Mouse (Mus musculus): Measurements from ENCODE around the gene Katnb1. TPM values are rescaled to one million over a fixed set of nuclear protein-coding genes. Genes with fewer than 3 reads are reported as not detected.

Katnb1 gene
- polyA plus RNA-seq (2015; fragmentation: Nextera tagmentation; extraction: Ambion mirVana) = 11.6 and 12.4 TPM in 2 replicates

GRCm38 (mm10) chr8:95080381-95081341, at the start of gene Katnb1:
Gene Katnb1 (plus strand): TSS chr8:95081186.
- H3K4me2 ChIP-seq (replicated peaks; ENCODE audit: low read depth) = peak within 1 kb of the TSS; percentile 81
- ATAC-seq (ENCODE audit: low FRiP score, low TSS enrichment) = peak; percentile 98
- DNase-seq (ENCODE audit: low spot score) = peak; percentile 97
- peak within 1 kb of the TSS; percentile 76 for H3K9ac ChIP-seq (ENCODE audit: low read length)
- H3K4me3 ChIP-seq (ENCODE audit: low read depth, low read length) = peak within 1 kb of the TSS; percentile 71
- H3K27ac ChIP-seq (replicated peaks) = peak within 1 kb of the TSS; percentile 73
- H3K4me1 ChIP-seq (replicated peaks; ENCODE audit: control insufficient read depth, insufficient read depth) = no peaks in the 10 kb centered on the region
- WGBS = under 1% methylated on average over 47 of the region's 47 CpGs
- H3K36me3 ChIP-seq (ENCODE audit: control insufficient read depth, insufficient read depth, low read length) = peaks cover 2% of the 10 kb centered on the region; the same call in 1 of the 2 replicates
- H3K9me3 ChIP-seq (ENCODE audit: control insufficient read depth, low read length) = no peaks in the 10 kb centered on the region
- H3K27me3 ChIP-seq (ENCODE audit: control insufficient read depth, insufficient read depth, low read length) = no peaks in the 10 kb centered on the region
- TF ChIP-seq EP300 (optimal IDR thresholded peaks at IDR 0.05) (peak; percentile 99), CTCF (IDR thresholded peaks at IDR 0.05; ENCODE audit: low read depth) (no peak)

- H3K4me2 ChIP-seq (replicated peaks; ENCODE audit: low read depth) = no peak overlapping the region
- DNase-seq (ENCODE audit: low spot score) = peak; percentile 44
- peak; percentile 67 for ATAC-seq (ENCODE audit: low FRiP score, low TSS enrichment)
- no peaks in the 10 kb centered on the region for H3K4me1 ChIP-seq (replicated peaks; ENCODE audit: control insufficient read depth, insufficient read depth)
- no peaks in the 10 kb centered on the region for H3K36me3 ChIP-seq (ENCODE audit: control insufficient read depth, insufficient read depth, low read length)
- H3K9me3 ChIP-seq (ENCODE audit: control insufficient read depth, low read length) = no peaks in the 10 kb centered on the region
- no peak for TF ChIP-seq CTCF (IDR thresholded peaks at IDR 0.05; ENCODE audit: low read depth)
- TF ChIP-seq EP300 (optimal IDR thresholded peaks at IDR 0.05) = no peak
- WGBS = 56% methylated on average over 7 of the region's 7 CpGs
- H3K4me3 ChIP-seq (ENCODE audit: low read depth, low read length) = no peak overlapping the region
- no peak overlapping the region for H3K9ac ChIP-seq (ENCODE audit: low read length)
- no peak overlapping the region for H3K27ac ChIP-seq (replicated peaks)
- H3K27me3 ChIP-seq (ENCODE audit: control insufficient read depth, insufficient read depth, low read length) = no peaks in the 10 kb centered on the region
Observed at GRCm38 (mm10) chr8:95037106-95037925, 43.7 kb upstream of the Katnb1 start.

GRCm38 (mm10) chr8:95041883-95042784, 38.9 kb upstream of the Katnb1 start:
- WGBS = 54% methylated on average over 6 of the region's 6 CpGs
- no peaks in the 10 kb centered on the region for H3K36me3 ChIP-seq (ENCODE audit: control insufficient read depth, insufficient read depth, low read length)
- no peak overlapping the region for H3K4me2 ChIP-seq (replicated peaks; ENCODE audit: low read depth)
- TF ChIP-seq EP300 (optimal IDR thresholded peaks at IDR 0.05) (no peak), CTCF (IDR thresholded peaks at IDR 0.05; ENCODE audit: low read depth) (no peak)
- no peaks in the 10 kb centered on the region for H3K9me3 ChIP-seq (ENCODE audit: control insufficient read depth, low read length)
- H3K4me1 ChIP-seq (replicated peaks; ENCODE audit: control insufficient read depth, insufficient read depth) = no peaks in the 10 kb centered on the region
- DNase-seq (ENCODE audit: low spot score) (no peak), ATAC-seq (ENCODE audit: low FRiP score, low TSS enrichment) (peak; percentile 55)
- no peaks in the 10 kb centered on the region for H3K27me3 ChIP-seq (ENCODE audit: control insufficient read depth, insufficient read depth, low read length)
- no peak overlapping the region for H3K27ac ChIP-seq (replicated peaks)
- H3K4me3 ChIP-seq (ENCODE audit: low read depth, low read length) = no peak overlapping the region
- H3K9ac ChIP-seq (ENCODE audit: low read length) = no peak overlapping the region

- H3K9me3 ChIP-seq (ENCODE audit: control insufficient read depth, low read length) = no peaks in the 10 kb centered on the region
- H3K4me3 ChIP-seq (ENCODE audit: low read depth, low read length) = no peak overlapping the region
- H3K4me1 ChIP-seq (replicated peaks; ENCODE audit: control insufficient read depth, insufficient read depth) = no peaks in the 10 kb centered on the region
- no peak overlapping the region for H3K27ac ChIP-seq (replicated peaks)
- no peaks in the 10 kb centered on the region for H3K27me3 ChIP-seq (ENCODE audit: control insufficient read depth, insufficient read depth, low read length)
- WGBS = 55% methylated on average over 4 of the region's 4 CpGs
- ATAC-seq (ENCODE audit: low FRiP score, low TSS enrichment) (no peak), DNase-seq (ENCODE audit: low spot score) (no peak)
- no peak overlapping the region for H3K4me2 ChIP-seq (replicated peaks; ENCODE audit: low read depth)
- H3K36me3 ChIP-seq (ENCODE audit: control insufficient read depth, insufficient read depth, low read length) = no peaks in the 10 kb centered on the region
- no peak overlapping the region for H3K9ac ChIP-seq (ENCODE audit: low read length)
- TF ChIP-seq CTCF (IDR thresholded peaks at IDR 0.05; ENCODE audit: low read depth) = no peak
- no peak for TF ChIP-seq EP300 (optimal IDR thresholded peaks at IDR 0.05)
Observed at GRCm38 (mm10) chr8:95044811-95045210, 36.2 kb upstream of the Katnb1 start.

- Histone ChIP-seq H3K36me3 (ENCODE audit: control insufficient read depth, insufficient read depth, low read length) (no peaks in the 10 kb centered on the region), H3K4me1 (replicated peaks; ENCODE audit: control insufficient read depth, insufficient read depth) (no peaks in the 10 kb centered on the region), H3K4me2 (replicated peaks; ENCODE audit: low read depth) (no peak overlapping the region), H3K27me3 (ENCODE audit: control insufficient read depth, insufficient read depth, low read length) (no peaks in the 10 kb centered on the region), H3K9me3 (ENCODE audit: control insufficient read depth, low read length) (no peaks in the 10 kb centered on the region), H3K9ac (ENCODE audit: low read length) (no peak overlapping the region), H3K27ac (replicated peaks) (no peak overlapping the region), H3K4me3 (ENCODE audit: low read depth, low read length) (no peak overlapping the region)
- TF ChIP-seq EP300 (optimal IDR thresholded peaks at IDR 0.05) = no peak
- TF ChIP-seq CTCF (IDR thresholded peaks at IDR 0.05; ENCODE audit: low read depth) = no peak
- DNase-seq (ENCODE audit: low spot score) (no peak), ATAC-seq (ENCODE audit: low FRiP score, low TSS enrichment) (no peak)
- WGBS = 43% methylated on average over 3 of the region's 3 CpGs
Observed at GRCm38 (mm10) chr8:95046982-95047381, 34.0 kb upstream of the Katnb1 start.
